Mouse (Mus musculus) v-Abl transformed pro-B cells (cell line): Measurements from ENCODE around the gene Kazald1.

Experiments used
- in situ Hi-C, 2 experiments: fragments of 400-800 bp; cut with MboI; formaldehyde crosslinking; loops; one replicate each; pipeline ENCODE4 v1.15.1; 2025; ENCODE audit not compliant: unreplicated experiment in 2 of 2

The Kazald1 gene

DNA sequence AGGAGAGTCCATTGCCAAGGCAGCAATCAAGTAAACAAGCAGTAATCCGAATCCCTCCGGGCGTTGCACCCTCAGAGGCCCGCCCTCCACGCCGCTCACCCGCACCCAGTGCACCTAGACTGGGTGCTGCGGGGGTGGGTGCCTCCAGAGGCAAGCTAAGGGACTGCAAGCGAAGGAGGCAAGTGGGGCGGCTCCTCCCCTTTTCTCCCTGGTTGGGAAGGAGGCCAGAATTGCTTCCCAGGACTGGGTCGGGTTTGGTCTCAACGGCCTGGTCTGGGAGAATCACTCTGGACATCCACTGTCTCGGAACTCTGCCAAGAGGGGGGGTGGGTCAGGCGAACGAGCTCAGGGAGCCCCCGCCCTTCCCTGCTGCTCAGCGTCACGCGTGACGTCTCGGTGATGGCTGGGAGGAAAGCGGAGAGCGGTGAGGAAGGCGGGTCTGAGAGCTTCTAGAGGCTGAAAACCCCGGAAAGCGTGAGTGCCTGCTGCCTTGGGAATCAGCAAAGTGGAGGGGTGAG, 27.6 kb upstream of the Kazald1 start, which contains the start of gene Sfxn3:
TSS of gene Sfxn3 (plus strand) at position 87 of the 518 bp plus-strand sequence.
- in situ Hi-C loops: loop anchor here in 1 of 2 experiments (25.0 kb wide), 1 partner anchor 460 kb away; no protein-coding TSS in a partner anchor

- in situ Hi-C loops: loop anchor here in 1 of 2 experiments (25.0 kb wide), 1 partner anchor 461 kb away; no protein-coding TSS in a partner anchor
These were observed 27.0 kb upstream of the Kazald1 start for GRCm38 (mm10) chr19:45047935-45048643.

- in situ Hi-C loops: loop anchor here in 1 of 2 experiments (25.0 kb wide), 1 partner anchor 462 kb away; no protein-coding TSS in a partner anchor
These were observed 26.2 kb upstream of the Kazald1 start for GRCm38 (mm10) chr19:45048644-45049365.

- in situ Hi-C loops: loop anchor here in 1 of 2 experiments (25.0 kb wide), 1 partner anchor 462 kb away; no protein-coding TSS in a partner anchor
These were observed 25.5 kb upstream of the Kazald1 start for GRCm38 (mm10) chr19:45049523-45049922.

DNA sequence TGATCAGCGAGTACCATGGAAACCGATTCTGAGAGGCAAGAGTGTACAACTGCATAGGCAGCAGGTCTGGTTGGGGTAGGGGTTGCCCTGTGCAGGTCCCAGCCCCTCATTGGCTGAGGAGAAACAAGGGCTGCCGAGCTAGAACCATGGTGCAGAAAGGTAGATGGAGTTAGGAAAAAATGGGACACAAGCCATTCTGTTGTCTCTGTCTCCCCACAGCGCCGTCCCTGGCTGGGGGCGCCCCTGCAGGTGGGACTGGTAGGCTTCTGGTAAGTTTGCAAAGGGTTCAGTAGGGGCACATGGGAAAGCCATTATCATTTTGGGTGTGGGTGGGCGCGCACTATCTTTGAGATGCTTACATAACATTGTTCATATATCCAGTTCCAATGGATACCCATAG, 21.6 kb upstream of the Kazald1 start:
- in situ Hi-C loops: no loop called here

GRCm38 (mm10) chr19:45054892-45055690, 19.9 kb upstream of the Kazald1 start:
- in situ Hi-C loops: no loop called here

DNA sequence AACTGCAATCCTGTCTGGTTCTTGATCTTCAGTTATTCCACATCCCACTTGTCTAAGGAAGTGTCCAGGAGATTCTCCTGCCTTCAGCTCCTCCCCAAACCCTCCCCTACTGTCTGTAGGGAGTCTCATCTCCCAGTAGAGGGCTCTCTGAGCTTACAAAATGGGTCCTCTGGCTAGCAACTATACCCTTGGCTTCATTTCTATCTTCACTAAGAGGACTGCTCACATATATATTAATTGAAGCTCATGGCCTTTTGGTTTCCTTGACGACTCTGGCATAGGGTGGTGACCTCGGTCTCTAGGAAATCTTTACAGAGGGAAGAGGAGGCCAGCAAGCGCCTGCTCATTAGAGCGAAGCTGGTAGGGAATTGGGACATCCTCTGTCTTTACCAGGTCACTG, 18.7 kb upstream of the Kazald1 start:
- in situ Hi-C loops: no loop called here

- in situ Hi-C loops: no loop called here
These were observed 17.9 kb upstream of the Kazald1 start for GRCm38 (mm10) chr19:45056908-45057698.

GRCm38 (mm10) chr19:45057724-45058112, 17.3 kb upstream of the Kazald1 start:
- in situ Hi-C loops: no loop called here

DNA sequence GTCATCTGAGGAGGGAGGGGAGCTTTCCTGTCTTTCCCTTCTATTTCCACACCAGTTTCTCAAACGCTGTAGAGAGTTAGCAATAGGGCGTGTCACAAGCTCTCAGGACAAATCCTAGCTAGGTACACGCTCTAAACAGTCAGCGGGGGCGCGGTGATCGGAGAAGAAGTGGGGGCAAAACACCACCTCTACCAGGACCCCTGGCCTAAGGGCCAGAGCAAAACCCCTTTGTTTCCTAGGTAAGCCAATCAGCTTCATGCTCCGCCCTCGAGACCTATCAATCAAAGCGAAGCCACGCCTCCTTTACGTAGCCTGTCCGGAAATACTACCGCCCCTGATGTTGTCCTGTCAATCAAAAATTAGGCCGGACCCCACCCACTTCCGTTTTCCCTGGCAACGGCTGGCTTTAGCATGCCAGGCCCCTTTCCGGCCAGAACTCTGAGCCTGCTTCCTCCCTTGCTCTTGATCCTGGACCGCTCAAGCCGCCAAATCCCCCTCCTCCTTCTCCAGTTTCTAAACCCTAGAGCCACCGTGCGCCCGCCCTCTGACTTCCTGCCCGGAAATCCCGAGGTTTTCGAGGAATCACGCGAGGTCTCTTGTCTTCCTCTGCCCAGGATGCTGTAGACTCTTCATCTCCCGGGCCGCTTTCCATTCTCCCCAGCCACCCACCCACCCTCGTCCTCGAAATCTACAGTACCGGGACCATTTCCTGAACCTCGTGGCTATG, 16.8 kb upstream of the Kazald1 start:
- in situ Hi-C loops: no loop called here

DNA sequence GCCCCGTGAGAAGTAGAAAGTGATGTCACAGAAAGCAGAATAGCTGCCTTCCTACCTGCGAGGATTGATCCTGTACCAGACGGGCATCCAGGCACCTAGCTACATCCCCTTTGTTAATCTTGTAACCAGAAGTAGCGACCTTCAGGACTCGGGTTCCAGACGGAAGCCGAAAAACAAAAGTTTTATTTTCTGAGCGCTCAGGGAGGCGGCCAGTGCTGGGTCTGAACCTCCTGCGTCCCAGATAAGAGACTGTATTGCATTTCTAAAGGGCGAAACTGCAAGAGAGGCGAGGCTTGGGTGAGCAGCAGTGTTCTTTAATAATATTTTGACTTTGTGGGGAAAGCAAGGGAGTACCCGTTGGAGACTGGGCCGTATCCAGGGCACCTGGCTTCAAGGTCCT, 16.2 kb upstream of the Kazald1 start:
- in situ Hi-C loops: no loop called here

- in situ Hi-C loops: no loop called here
These were observed 11.3 kb upstream of the Kazald1 start for GRCm38 (mm10) chr19:45063565-45064292.

DNA sequence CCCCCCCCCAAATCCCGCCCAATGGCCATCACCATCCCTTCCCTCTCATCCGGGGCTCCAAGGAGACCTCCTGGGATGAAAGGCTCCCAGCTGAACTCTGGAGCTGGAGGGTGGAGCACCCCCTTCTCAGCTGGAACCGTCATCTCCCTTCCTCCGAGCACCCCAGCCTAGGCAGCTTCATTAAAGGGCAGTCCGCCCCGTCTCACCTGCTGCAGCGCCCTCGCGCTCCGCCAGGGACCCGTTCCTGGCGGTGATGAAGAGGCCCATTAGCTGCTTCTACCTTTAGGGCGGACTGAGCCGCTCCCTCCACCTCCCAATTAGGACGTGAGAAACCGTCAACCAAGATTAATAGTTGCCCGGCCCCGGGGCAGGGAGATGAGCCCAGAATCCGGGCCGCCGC, 9.8 kb upstream of the Kazald1 start:
- in situ Hi-C loops: no loop called here

GRCm38 (mm10) chr19:45067170-45067569, 7.9 kb upstream of the Kazald1 start:
- in situ Hi-C loops: no loop called here

- in situ Hi-C loops: no loop called here
These were observed 7.1 kb upstream of the Kazald1 start for GRCm38 (mm10) chr19:45067758-45068510.

- in situ Hi-C loops: loop anchor here (5.0 to 10.0 kb wide), 2 partner anchors 88 to 91 kb away; no protein-coding TSS in a partner anchor
These were observed 1.0 kb upstream of the Kazald1 start for GRCm38 (mm10) chr19:45073871-45074542.
